Mouse (Mus musculus): ENCODE data around the gene Pea15a. TPM values are rescaled to one million over a fixed set of nuclear protein-coding genes. Genes with fewer than 3 reads are reported as not detected.

Gene Pea15a
- total and polyA plus RNA-seq, 2 experiments from 2014 or later: 281 to 475 TPM

DNA sequence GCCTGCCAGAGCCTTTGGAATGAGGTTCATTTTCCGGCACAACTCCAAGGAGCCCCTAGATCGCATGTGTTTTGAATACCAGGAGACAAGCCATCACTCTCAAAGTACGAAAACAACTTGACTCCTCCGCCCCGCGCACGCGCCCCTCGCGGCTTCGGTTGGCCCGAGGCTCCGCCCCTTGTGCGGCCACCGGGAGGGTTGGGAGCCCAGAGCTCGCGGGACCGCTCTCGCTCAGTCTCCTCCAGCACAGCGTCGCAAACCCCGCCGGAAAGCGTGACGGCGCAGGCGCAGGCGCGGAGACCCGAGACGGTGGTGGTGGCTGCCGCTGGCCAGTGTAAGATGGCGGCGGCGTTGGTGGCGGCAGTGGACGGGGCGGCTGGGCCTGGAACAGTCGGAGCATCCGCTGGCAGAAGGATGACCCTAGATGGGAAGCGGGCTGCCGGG is 58.7 kb downstream of the Pea15a start, which contains the start of gene Dcaf8:
TSS of gene Dcaf8 (plus strand) at position 250 of the 444 bp plus-strand sequence.
- DNase-seq (peak; percentile 97), ATAC-seq (peak; percentile 100)
- peaks cover 11% of the 10 kb centered on the region for H3K36me3 ChIP-seq (ENCODE audit: insufficient read depth)
- no peak for TF ChIP-seq CTCF (IDR thresholded peaks at IDR 0.05; ENCODE audit: low read depth)
- H3K9me3 ChIP-seq (ENCODE audit: low read length): no peaks in the 10 kb centered on the region
- peaks cover 10% of the 10 kb centered on the region; the same call in 1 of the 2 replicates for H3K4me1 ChIP-seq (ENCODE audit: insufficient read depth)
- H3K27me3 ChIP-seq (ENCODE audit: insufficient read depth, low read length): no peaks in the 10 kb centered on the region
- WGBS: 1% methylated on average over 39 of the region's 42 CpGs
- peak within 1 kb of the TSS; percentile 100 for H3K9ac ChIP-seq
- peak within 1 kb of the TSS; percentile 47 for H3K4me2 ChIP-seq (ENCODE audit: low read depth)
- H3K27ac ChIP-seq (ENCODE audit: low read depth, low read length): peak within 1 kb of the TSS; percentile 92
- peak within 1 kb of the TSS; percentile 99 for H3K4me3 ChIP-seq (ENCODE audit: low read depth, low read length)

Other genes starting within 250 kb of the Pea15a start
- 47.2 and 63.4 TPM in 2 replicates for gene Vangl2, start 178.4 kb downstream of the Pea15a start, total RNA-seq (2014; rRNA removed)
- gene Vangl2, start 178.4 kb downstream of the Pea15a start, polyA plus RNA-seq (2015; fragmentation: Nextera tagmentation; extraction: Ambion mirVana): 35.3 and 37.3 TPM in 2 replicates
- gene Nhlh1, start 149.2 kb downstream of the Pea15a start, total RNA-seq (2014; rRNA removed): 0.95 and 1.0 TPM in 2 replicates
- gene Nhlh1, start 149.2 kb downstream of the Pea15a start, polyA plus RNA-seq (2015; fragmentation: Nextera tagmentation; extraction: Ambion mirVana): 0.20 and 0.47 TPM in 2 replicates
- gene Copa, start 124.3 kb downstream of the Pea15a start, total RNA-seq (2014; rRNA removed): 199 and 241 TPM in 2 replicates
- gene Copa, start 124.3 kb downstream of the Pea15a start, polyA plus RNA-seq (2015; fragmentation: Nextera tagmentation; extraction: Ambion mirVana): 127 and 151 TPM in 2 replicates
- 61.9 and 73.1 TPM in 2 replicates for gene Ncstn, start 124.0 kb downstream of the Pea15a start, total RNA-seq (2014; rRNA removed)
- gene Ncstn, start 124.0 kb downstream of the Pea15a start, polyA plus RNA-seq (2015; fragmentation: Nextera tagmentation; extraction: Ambion mirVana): 77.1 and 93.9 TPM in 2 replicates
- 150 and 161 TPM in 2 replicates for gene Pex19, start 80.0 kb downstream of the Pea15a start, total RNA-seq (2014; rRNA removed)
- gene Pex19, start 80.0 kb downstream of the Pea15a start, polyA plus RNA-seq (2015; fragmentation: Nextera tagmentation; extraction: Ambion mirVana): 130 and 136 TPM in 2 replicates
- 66.8 and 76.8 TPM in 2 replicates for gene Dcaf8, start 58.7 kb downstream of the Pea15a start, total RNA-seq (2014; rRNA removed)
- 49.4 and 62.7 TPM in 2 replicates for gene Dcaf8, start 58.7 kb downstream of the Pea15a start, polyA plus RNA-seq (2015; fragmentation: Nextera tagmentation; extraction: Ambion mirVana)
- gene Casq1, start 13.1 kb upstream of the Pea15a start, total RNA-seq (2014; rRNA removed): 0.76 and 2.2 TPM in 2 replicates
- 3.3 and 3.5 TPM in 2 replicates for gene Casq1, start 13.1 kb upstream of the Pea15a start, polyA plus RNA-seq (2015; fragmentation: Nextera tagmentation; extraction: Ambion mirVana)
- not detected in 2 replicates for gene Atp1a4, start 51.6 kb upstream of the Pea15a start, total RNA-seq (2014; rRNA removed)
- gene Atp1a4, start 51.6 kb upstream of the Pea15a start, polyA plus RNA-seq (2015; fragmentation: Nextera tagmentation; extraction: Ambion mirVana): not detected in 2 replicates
- 117 and 136 TPM in 2 replicates for gene Igsf8, start 54.8 kb upstream of the Pea15a start, total RNA-seq (2014; rRNA removed)
- 110 and 113 TPM in 2 replicates for gene Igsf8, start 54.8 kb upstream of the Pea15a start, polyA plus RNA-seq (2015; fragmentation: Nextera tagmentation; extraction: Ambion mirVana)
- 213 and 294 TPM in 2 replicates for gene Atp1a2, start 91.3 kb upstream of the Pea15a start, total RNA-seq (2014; rRNA removed)
- 54.4 and 75.2 TPM in 2 replicates for gene Atp1a2, start 91.3 kb upstream of the Pea15a start, polyA plus RNA-seq (2015; fragmentation: Nextera tagmentation; extraction: Ambion mirVana)
- 7.5 and 8.6 TPM in 2 replicates for gene Kcnj9, start 122.5 kb upstream of the Pea15a start, total RNA-seq (2014; rRNA removed)
- gene Kcnj9, start 122.5 kb upstream of the Pea15a start, polyA plus RNA-seq (2015; fragmentation: Nextera tagmentation; extraction: Ambion mirVana): 2.9 and 4.8 TPM in 2 replicates
- 3.2 and 4.1 TPM in 2 replicates for gene Kcnj10, start 134.4 kb upstream of the Pea15a start, total RNA-seq (2014; rRNA removed)
- 1.4 and 2.9 TPM in 2 replicates for gene Kcnj10, start 134.4 kb upstream of the Pea15a start, polyA plus RNA-seq (2015; fragmentation: Nextera tagmentation; extraction: Ambion mirVana)
- 10.4 and 14.5 TPM in 2 replicates for gene Pigm, start 169.7 kb upstream of the Pea15a start, total RNA-seq (2014; rRNA removed)
- 1.9 and 2.3 TPM in 2 replicates for gene Pigm, start 169.7 kb upstream of the Pea15a start, polyA plus RNA-seq (2015; fragmentation: Nextera tagmentation; extraction: Ambion mirVana)